Mouse (Mus musculus): Measurements from ENCODE around the gene Cnot11. TPM values are rescaled to one million over a fixed set of nuclear protein-coding genes. Genes with fewer than 3 reads are reported as not detected.
A peak's percentile ranks its signal among the peaks of the same experiment; 100 is the strongest.

Cnot11 gene
- polyA plus RNA-seq, 2 experiments from 2014 or later, result 2.9 to 4.8 TPM

DNA sequence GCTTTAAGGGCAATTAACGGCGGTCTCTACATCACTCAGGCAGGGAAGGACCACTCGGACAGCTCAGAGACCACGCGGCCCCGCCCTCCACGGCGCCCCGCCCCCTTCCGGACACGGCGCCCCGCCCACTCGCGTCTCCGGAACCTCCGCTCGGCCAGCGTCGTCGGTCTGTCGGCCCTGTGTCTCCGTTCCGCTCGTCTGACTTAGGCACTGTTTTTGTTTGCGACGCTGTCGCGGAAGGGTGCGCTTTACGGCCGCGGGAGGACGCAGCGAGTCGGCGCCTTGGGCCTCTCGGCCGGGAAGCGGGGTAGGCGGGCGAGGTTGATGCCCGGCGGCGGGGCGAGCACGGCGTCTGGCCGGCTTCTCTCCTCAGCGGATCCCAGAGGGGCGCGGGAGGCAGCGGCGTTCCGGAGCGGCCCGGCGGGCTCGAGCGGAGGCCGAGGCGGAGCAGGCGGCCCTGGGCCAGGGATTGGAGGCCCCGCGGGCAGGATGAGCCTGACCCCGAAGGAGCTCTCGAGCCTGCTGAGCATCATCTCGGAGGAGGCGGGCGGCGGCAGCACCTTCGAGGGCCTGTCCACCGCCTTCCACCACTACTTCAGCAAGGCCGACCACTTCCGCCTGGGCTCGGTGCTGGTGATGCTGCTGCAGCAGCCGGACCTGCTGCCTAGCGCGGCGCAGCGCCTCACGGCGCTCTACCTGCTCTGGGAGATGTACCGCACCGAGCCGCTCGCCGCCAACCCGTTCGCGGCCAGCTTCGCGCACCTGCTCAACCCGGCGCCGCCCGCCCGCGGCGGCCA, 921 bp downstream of the Cnot11 start:
- ATAC-seq, result peak; percentile 86

DNA sequence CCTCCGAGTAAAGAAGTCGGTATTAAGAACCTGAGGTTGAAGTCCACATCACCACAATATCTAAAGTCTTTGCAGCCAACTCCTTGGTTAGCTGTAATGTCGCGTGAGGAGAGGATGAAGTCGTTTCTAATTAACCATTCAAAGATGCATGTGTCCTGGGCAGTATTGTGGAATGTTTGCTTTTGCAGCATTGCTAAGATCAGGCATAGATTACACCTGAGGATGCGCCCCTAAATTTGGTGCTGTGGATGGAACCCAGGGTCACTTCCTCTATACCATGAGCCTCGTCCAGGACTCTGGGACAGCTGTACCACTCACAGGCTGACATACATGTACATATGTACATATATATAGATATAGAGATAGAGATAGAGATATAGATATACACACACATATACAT, 1.9 kb downstream of the Cnot11 start:
- ATAC-seq, result no peak

DNA sequence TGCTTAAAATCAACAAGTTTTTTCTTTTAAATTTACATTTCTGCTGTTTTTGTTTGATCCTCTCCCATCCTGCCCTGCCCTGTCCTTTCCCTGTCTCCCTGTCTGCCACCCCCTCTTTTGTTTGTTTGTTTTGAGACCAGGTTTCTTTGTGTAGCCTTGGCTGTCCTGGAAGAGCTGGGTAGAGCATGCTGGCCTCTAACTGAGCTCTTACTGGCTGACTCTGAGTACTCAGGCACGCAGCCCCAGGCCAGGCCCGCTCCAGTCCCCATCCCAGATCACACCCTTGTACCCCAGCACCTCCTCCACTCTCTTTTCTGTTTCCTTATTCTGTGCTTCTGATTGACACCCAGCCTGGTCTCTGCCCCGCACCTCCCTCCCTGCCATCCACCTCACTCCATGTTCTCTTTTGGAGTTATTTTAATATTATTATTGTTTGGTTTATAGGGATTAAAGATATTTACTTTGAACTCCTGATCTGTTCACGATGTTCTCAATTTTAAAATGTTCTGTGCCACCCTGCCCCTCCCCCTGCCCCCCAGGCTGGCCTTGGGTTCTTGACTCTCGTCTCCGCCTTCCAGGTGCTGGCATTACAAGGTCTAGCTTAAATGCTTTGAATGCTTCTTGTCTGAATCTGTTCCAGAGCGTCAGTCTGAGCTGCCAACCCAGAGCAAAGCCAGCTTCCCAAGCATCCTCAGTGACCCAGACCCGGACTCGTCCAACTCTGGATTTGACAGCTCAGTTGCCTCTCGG, 3.0 kb downstream of the Cnot11 start:
- ATAC-seq, result no peak

DNA sequence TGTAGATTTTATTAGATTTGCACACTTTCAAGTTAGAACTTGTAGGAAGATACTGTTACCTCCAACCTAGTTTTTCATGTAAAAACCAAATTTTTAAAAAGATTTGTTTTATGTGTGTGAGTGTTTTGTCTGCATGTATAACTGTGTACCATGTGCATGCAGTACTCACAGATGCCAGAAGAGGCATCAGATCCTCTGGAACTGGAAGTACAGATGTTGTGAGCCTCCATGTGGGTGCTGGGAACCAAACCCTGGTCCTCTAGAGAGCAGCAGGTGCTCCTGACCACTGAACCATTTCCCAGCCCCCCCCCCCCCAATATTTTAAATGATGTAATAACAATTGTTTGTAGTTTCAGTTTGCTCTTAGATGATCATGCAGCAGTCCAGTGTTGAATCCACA, 5.8 kb downstream of the Cnot11 start:
- no peak for ATAC-seq

DNA sequence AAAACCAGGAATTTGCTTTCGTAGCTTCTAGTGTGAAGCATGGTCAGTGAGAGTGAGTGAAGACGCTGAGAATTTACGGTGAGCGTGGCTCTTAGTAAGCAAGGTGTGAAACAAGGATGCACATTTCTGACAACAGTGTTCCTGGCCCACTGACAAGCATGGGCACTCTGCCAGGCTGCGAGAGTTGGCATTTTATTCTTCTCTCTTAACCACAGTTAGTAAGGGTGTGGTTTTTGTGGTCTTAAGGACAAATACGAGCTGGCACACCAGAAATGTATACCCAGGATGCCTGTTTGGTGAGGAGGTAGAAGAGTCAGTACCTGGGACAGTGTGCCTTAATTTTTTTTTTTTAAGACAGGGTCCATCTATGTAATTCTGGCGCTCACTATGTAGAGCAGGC, 10.8 kb downstream of the Cnot11 start:
- no peak for ATAC-seq

DNA sequence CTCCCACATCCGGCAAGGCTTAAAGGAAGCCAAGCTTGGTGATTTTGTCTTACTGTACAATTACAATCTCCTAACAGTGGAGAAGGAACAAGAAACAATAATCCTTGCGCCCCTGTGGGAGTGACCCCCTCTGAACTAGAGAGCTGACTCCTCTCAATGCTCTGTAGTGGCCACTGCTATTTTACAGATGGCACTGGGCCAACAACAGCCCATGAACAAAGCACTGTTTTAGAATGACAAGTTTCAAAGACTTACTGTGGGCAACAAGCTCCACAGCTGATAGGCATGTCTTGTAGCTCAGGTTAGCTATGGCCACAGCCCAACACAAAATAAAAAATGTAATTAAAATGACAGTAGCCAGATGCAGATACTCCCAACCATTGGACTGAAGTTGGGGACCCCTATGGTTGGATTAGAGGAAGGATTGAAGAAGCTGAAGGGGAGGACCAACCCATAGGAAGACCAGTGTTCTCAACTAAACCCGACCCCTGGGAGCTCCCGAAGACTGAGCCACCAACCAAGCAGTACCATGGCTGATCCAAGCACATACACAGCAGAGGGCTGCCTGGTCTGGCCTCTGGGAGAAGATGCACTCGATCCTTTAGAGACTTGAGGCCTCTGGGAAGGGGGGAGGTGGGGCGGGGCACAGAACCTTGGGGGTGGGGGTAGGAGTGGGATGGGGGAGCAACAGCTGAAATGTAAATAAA, 11.5 kb downstream of the Cnot11 start:
- ATAC-seq, result no peak

DNA sequence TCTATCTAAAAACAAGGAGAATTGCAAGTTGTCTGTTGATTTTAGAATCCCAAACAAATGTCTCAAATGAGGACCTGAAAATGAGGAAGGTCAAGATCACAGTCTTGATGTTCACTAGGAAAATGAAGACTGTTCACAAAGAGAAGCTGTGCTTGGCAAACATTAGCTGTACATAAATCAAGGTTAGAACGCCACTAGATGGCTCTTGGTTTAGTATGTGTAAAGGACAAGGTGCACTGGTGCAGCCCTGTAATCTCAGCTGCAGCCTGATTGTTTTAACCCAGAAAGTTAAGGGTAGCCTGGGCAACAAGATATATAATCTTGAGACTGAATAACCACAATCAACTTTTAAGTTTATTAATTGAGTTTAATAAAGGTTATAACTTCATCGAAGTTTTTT, 12.4 kb downstream of the Cnot11 start:
- ATAC-seq, result no peak

DNA sequence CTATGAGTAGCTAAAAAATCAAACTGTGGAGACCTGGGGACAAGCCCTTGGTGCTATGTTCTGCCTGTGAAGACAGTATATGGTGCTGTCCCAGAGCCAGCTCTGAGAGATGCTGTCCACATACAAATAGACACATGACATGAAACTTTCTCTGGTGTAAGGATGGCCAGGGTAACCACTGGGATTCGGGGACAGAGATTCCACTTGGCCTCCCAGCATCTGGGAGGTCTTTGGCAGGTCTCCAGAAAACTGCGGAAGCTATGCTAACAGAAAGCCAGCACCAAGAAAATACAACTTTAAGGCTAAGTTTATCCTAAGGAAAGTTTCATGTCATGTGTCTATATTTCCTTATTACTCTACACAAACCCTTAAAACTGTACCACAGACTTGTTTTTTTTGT, 15.0 kb downstream of the Cnot11 start:
- ATAC-seq, result no peak

DNA sequence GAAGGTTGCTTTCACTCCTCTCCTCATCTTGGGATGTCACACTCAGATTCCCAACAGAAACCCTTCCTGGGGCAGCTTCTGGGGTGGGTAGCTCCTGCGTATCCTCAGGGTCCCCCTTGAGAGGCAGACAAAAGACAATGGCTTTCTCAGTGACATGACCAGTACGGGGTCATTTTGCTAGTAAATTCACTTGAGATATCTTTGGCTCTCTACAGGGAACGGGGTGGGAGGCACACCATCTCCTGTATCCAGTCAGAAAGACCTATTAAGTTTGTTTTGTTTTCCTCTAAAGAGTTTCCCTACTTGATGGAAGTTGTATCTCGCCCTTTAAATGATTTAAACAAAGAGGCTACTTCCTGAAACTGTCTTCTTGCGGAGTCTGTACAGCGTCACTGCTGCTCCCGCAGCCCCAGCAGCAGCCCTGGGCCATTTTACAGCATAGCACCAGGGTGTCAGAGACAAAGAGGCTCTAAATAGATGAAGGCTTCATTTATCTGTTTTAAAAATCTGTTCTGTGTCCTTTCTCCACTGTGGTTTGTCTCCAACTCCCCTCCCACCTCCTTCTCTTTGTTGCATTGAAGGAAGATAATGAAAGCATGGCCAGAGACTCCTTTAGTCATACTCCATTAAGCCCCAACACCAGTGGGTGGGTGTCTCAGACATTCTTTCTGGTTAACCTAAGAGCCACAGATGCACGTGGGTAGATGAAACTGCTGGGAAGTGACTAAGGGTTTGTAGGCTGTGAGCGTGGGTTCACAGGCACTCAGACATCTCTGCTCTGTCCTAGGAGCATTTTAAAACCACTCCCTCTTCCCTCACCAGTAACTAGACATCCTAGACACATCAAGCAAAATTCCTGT, 21.0 kb downstream of the Cnot11 start:
- ATAC-seq, result peak; percentile 44

DNA sequence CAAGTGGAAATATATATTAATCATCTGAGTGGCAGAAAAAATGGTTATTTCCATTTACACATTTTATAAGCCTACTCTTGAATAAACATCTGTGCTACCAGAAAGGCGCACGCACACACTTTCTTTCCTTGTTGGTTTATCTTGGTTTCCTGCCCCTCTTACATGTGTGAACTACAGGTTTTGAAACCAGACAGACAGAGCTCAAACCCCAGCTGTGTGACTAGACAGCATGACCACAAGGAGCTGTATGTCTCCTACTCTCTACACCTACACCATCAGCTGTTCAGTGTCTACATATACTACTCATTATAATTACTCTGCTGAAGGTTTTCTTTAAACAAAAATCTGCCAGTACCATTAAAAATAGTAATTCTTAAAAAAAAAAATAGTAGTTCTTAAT, 24.2 kb downstream of the Cnot11 start:
- ATAC-seq, result peak; percentile 64

DNA sequence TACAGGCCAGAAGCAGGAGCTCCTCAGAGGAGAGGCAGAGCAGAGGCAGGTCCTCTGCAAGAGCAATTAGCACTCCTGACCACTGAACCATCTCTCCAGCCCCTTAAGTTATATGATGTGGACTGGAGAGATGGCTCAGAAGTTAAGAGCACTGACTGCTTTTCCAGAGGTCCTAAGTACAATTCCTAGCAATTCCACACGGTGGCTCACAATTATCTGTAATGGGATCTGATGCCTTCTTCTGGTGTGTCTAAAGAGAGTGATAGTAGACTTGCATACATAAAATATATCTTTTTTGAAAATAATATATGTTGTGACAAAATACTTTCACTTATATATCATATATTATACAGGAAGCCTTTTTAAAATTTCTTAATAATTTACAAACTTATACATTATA, 27.1 kb downstream of the Cnot11 start:
- no peak for ATAC-seq

DNA sequence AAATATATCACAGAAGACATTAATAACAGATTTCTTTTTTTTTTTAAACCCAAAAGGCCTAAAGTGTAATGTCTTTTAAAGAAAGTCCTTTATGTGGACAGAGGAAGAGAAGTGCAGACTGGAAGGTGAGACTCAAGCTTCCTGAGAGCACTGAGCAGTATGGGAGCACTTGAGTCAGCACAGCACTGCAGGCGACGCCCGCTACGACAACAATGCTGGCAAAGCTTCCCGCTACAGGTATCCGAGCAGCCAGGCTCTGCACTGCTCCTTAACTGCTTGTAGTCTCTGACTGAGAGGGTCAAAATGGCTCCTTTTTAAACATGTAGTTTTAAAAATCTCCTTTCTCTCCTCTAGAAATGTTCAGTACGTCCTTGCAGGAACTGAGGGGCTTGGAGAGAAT, 28.4 kb downstream of the Cnot11 start:
- ATAC-seq, result no peak

DNA sequence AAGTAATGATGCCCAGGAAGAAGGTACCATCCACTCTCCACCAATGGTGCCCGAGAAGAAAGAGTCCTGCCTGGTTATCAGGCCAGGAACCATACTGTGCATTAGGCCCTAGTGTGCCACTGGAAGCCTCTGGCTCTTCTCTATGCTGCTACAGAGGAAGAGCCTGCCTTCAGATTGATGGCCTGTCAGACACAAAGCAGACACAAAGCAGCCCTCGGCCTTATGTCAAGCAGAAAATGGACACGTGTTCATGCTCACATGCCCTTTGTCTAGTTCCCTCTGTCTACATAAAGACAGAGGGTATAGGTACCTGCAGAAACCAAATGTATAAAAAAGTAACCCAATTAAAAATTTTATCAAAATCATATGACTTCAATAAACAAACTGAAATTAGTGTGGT, 29.8 kb downstream of the Cnot11 start:
- no peak for ATAC-seq

DNA sequence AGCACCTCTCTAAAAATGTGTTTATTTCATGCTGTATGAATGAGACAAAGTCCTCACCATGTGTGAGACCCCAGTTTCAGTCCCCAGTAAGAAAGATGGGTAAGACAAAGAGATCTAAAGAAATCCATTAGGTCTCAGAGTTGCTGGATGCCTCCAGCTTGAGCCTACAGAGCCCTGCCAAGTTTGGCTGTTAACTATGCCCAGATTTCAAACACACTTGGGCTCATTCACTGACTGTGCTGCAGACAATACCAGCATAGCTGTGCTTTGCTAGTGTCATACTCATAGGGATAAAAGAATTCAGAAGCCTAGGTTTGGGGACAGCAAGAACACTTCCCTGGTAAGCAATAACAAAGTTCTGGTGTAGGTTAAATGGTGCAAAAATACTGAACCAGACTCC, 33.3 kb downstream of the Cnot11 start:
- ATAC-seq, result no peak

DNA sequence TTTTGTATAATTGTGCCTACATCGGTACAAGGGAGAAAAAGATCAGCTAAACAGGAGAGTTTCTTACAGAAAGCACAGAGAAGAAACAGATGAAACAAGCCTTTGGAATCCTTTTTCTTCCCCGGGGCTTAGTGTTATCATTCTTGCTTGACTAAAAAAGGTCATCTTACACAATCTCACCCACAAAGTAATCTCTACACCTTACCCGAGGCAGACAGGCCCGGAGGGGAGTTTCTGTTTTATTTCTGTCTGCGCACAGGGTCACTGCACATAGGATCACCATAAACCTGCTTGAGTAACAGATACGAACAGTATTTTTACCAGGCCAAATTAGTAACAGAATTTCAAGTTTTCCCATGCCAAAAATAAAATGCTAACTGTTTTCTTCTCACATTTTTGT, 36.9 kb downstream of the Cnot11 start:
- peak; percentile 40 for ATAC-seq

DNA sequence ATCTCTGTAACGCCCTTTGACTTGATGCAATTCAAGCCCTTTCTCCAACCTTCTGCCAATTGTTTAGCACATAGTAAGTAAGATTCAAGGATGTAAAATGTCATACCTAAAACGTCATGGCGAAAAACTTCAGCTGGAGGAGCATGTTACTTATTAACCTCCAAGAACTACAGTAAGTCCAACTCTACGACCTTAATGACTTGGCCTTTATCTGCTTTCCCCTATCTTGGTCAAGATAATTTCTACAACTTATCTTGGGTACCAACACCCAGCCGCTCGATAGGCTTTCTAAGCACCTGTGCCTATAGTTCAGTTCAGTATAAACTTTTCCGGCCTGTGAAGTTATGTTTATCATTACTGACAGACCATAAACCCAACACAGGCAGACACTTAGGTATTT, 39.1 kb downstream of the Cnot11 start:
- ATAC-seq, result no peak

DNA sequence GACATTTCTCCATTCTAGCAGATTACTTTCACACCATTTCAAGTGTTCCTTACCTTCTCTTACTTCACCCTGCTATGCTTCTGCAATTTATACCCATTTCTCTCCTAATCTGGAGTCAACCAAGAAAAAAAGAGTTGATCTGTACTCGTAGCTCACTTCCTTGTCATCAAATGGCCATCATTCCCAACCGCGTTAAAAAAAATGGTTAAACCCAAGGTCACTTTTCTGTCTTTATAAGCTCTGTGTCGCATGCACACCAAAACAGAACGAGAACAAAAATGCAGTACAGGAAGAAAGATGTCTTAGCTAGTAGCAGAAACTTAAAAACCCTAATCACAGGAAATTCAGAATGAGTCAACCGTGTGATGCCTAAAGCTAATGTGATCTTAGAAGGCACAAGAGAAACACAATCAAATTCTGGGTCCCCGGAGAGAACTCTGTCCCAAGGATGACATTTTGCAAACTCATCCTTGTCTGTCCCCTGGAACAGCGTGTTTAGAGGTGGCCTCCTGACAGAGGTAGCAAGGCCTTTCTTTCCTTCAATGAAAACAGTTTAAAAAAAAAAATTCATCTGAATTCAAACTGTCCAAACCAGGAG, 41.1 kb downstream of the Cnot11 start:
- peak; percentile 23 for ATAC-seq

DNA sequence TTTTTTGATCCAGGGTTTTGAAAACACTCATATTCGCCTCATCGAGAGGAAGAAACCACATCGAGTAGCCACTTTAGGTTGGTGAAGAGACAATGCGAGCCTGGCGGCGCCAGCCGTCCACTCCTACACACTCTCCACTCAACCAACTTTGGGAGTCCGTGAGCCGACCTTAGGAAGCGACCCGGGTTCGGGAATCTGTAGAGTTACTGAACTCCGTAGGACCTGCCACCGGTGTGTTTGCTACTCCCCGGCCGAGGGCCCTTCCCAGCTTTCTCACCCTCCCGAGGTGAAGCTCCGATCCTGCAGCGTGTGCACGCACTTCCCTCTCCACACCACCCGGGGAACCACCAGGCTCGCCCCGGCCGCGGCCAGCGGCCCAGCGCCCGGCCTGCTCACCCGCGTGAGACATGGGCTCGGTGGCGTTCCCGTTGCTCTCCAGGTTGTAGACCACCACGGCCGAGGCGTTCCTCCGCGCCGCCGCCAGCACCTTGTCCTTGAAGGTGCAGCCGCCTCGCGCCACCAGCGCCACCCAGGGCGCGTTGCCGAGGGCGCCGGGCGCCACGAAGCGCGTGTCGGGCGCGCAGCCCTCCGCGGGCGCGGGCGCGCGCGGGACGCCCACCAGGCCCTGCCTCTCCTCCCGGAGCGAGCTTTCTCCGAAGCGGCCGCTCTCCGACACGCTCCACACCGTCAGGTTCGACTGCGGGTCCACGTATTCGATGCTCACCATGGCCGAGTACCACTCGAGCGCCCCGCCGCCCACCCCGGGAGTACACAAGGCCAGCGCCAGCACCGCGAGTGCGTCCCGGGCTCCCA, 41.8 kb downstream of the Cnot11 start:
- ATAC-seq, result peak; percentile 44

DNA sequence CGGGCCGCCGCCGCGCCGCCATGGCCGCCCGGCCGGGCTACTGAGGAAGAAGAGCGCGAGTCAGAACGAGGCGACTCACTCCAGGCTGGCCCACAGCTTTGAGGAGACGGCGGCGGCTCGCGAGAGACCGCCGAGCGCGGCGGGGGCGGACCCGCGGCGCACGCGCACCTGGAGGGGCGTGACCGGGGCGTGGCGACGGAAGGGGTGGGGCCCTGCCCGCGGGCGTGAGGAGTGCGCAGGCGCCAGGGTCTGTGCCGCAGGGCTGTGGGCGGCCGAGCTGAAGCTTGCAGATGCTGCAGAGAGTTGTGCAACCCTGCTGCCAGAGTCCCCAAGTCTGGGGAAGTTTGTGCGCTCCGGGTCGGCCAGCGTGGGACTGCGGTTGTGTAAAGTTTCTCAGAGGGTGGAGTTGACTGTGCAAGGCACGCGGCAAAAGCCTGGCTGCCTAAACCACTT, 42.5 kb downstream of the Cnot11 start, which contains the start of gene Rnf149:
Gene Rnf149, minus strand, starts transcription at position 153 of the 453 bp plus-strand sequence.
- ATAC-seq, result peak; percentile 79

DNA sequence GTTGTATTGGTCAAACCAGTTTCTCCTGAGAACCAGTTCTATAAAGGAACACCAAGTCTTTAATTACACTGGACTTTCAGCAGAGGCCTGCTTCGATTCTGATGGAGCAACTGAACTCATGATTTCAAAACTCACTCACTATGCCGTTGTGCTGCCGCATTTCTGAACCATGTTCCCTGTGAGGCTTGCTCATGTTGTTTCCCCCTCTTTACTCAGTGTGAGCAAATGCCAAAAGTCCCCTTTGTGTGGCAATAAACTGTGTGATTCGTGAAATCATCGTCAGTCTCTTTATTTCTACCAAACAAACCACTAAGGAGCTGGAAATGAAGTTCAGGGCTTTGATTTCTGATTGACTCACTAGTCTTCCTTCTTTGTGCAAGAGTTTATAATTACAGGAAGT, 43.7 kb downstream of the Cnot11 start:
- no peak for ATAC-seq

DNA sequence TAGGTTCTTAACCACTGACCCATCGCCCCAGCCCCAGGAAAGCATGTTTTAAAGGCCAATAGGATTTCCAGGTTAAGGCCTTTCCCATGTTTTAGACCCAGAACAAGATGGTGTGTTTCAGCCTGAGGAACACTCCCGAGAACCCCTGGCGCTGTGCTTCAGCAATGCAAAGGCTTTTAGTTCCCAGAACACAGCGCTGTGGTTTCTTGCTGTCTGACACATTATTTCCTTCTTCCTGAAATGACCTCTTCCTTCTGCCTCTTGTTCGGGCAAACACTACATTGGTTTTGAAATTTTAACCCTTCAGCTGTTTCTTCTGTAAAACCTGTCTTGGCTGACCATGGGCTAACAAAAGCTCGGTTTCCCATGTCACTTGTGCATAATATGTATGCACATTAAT, 44.3 kb downstream of the Cnot11 start:
- ATAC-seq, result no peak
